Mouse (Mus musculus) kidney, embryonic 16.5 days (tissue): ENCODE measurements around the gene Ppp6r1. TPM values are rescaled to one million over a fixed set of nuclear protein-coding genes. Genes with fewer than 3 reads are reported as not detected.

Source experiments
- ATAC-seq: fragments of 200-750 bp; cut with Nextera tagmentation; 2 replicates; pipeline ENCODE4 v1.8.0; 2017; ENCODE audit warnings: moderate TSS enrichment; ENCODE audit not compliant: low FRiP score, low TSS enrichment
- H3K27ac ChIP-seq: fragments of 300-500 bp; sonication (generic); 2 replicates; pipeline ENCODE4 v1.5.1; 2014; ENCODE audit warnings: low read length
- H3K27me3 ChIP-seq: fragments of 300-500 bp; sonication (generic); 2 replicates; pipeline ENCODE4 v1.6.1; 2014; ENCODE audit warnings: low read length, control low read depth, mixed read lengths; ENCODE audit not compliant: insufficient read depth
- H3K36me3 ChIP-seq: fragments of 300-500 bp; sonication (generic); 2 replicates; pipeline ENCODE4 v1.6.1; 2014; ENCODE audit warnings: low read length, control low read depth, mixed read lengths; ENCODE audit not compliant: insufficient read depth
- H3K4me1 ChIP-seq: fragments of 300-500 bp; sonication (generic); 2 replicates; pipeline ENCODE4 v1.6.1; 2014; ENCODE audit warnings: low read length, control low read depth, mixed read lengths; ENCODE audit not compliant: insufficient read depth
- H3K4me2 ChIP-seq: fragments of 300-500 bp; sonication (generic); replicated peaks from 2 replicates; pipeline ENCODE4 v1.6.1; 2014; ENCODE audit warnings: low read depth, low read length
- H3K4me3 ChIP-seq: fragments of 300-500 bp; sonication (generic); 2 replicates; pipeline ENCODE4 v1.5.1; 2014; ENCODE audit warnings: mild to moderate bottlenecking, low read length
- H3K9ac ChIP-seq: fragments of 300-500 bp; sonication (generic); replicated peaks from 2 replicates; pipeline ENCODE4 v1.6.1; 2014; ENCODE audit warnings: low read length
- H3K9me3 ChIP-seq: fragments of 300-500 bp; sonication (generic); 2 replicates; pipeline ENCODE4 v1.6.1; 2016; ENCODE audit warnings: low read length, control low read depth
- WGBS: fragments of 180-500 bp; shearing (Covaris S2); extraction: QIAGEN DNeasy Blood & Tissue Kit; methylation state at CpG from one replicate; pipeline ENCODE4 v1.1.7; 2014; 5-methylcytosine and 5-hydroxymethylcytosine counted together
- polyA plus RNA-seq: library from polyadenylated mRNA; unstranded; fragments of >200 nt; fragmentation: Nextera tagmentation; extraction: Ambion mirVana; gene quantifications from 2 replicates; pipeline ENCODE4 v1.2.1, GENCODE M21; 2015

Ppp6r1 gene
- polyA plus RNA-seq, 1 experiment from 2014 or later = 5.2 TPM

- H3K27ac ChIP-seq = no peak overlapping the region
- peaks cover 3% of the 10 kb centered on the region; the same call in 1 of the 2 replicates for H3K36me3 ChIP-seq
- no peak overlapping the region for H3K9ac ChIP-seq
- peaks cover 41% of the 10 kb centered on the region for H3K4me1 ChIP-seq
- ATAC-seq = no peak
- H3K4me2 ChIP-seq = no peak overlapping the region
- no peaks in the 10 kb centered on the region for H3K9me3 ChIP-seq
- H3K27me3 ChIP-seq = no peaks in the 10 kb centered on the region
- WGBS = 85% methylated on average over 5 of the region's 5 CpGs
- no peak overlapping the region for H3K4me3 ChIP-seq
Observed at GRCm38 (mm10) chr7:4652726-4653125, 6.1 kb downstream of the Ppp6r1 start.

GRCm38 (mm10) chr7:4651581-4651980 lies 7.2 kb downstream of the Ppp6r1 start:
- no peaks in the 10 kb centered on the region for H3K9me3 ChIP-seq
- no peaks in the 10 kb centered on the region for H3K27me3 ChIP-seq
- H3K36me3 ChIP-seq = peaks cover 4% of the 10 kb centered on the region; the same call in 1 of the 2 replicates
- no peak overlapping the region for H3K9ac ChIP-seq
- ATAC-seq = no peak
- no peak overlapping the region for H3K4me2 ChIP-seq
- WGBS = 69% methylated on average over 8 of the region's 8 CpGs
- no peak overlapping the region for H3K27ac ChIP-seq
- peaks cover 29% of the 10 kb centered on the region for H3K4me1 ChIP-seq
- no peak overlapping the region for H3K4me3 ChIP-seq

DNA sequence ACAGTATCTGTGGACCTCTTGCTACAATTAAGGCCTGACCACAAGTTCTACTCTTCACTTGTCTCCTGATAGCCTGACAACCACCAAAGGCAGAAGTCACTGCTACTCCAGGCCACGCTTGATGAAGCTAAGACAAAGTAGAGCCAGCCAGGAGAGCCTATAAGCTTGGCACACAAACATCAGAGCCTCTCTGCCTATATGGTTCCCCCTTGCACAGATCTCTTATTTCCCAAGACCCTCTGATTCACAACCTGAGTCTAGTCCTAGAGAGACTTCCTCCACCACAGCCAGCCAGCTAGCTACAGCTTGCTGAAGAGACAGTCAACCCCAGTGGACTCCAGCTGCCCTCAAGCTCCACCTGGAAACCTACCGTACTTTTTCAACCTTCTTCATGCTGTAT lies 10.8 kb downstream of the Ppp6r1 start:
- Histone ChIP-seq H3K36me3 (peaks cover 23% of the 10 kb centered on the region), H3K27me3 (no peaks in the 10 kb centered on the region), H3K27ac (no peak overlapping the region), H3K4me3 (no peak overlapping the region), H3K9me3 (no peaks in the 10 kb centered on the region), H3K9ac (no peak overlapping the region), H3K4me1 (peaks cover 4% of the 10 kb centered on the region; the same call in 1 of the 2 replicates), H3K4me2 (no peak overlapping the region)
- ATAC-seq = no peak
- 88% methylated on average over 2 of the region's 2 CpGs for WGBS

- Histone ChIP-seq H3K4me1 (peaks cover 4% of the 10 kb centered on the region; the same call in 1 of the 2 replicates), H3K27me3 (no peaks in the 10 kb centered on the region), H3K9me3 (no peaks in the 10 kb centered on the region), H3K27ac (no peak overlapping the region), H3K36me3 (peaks cover 27% of the 10 kb centered on the region), H3K4me2 (no peak overlapping the region), H3K4me3 (no peak overlapping the region), H3K9ac (no peak overlapping the region)
- ATAC-seq = no peak
- 55% methylated on average over 6 of the region's 6 CpGs for WGBS
Observed at GRCm38 (mm10) chr7:4647291-4647690, 11.5 kb downstream of the Ppp6r1 start.

DNA sequence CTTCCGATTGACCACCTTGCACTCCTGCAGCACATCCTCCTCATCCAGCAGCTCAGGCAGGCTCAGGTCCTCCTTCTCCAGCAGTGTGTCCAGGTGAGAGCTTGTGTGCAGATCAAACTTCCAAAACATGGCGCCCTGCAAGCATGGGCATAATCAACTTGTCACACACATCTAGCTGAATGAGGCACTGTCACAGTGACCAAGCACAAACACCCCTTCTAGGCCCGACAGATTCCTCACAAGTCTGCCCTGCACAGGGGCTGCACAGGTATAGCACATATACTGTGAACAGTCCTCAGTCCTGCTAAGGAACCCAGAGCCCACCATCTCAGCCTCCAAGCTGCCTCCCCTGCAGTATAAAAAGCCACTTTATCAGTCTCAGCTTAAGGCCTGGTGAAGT lies 12.0 kb downstream of the Ppp6r1 start:
- Histone ChIP-seq H3K27ac (no peak overlapping the region), H3K4me2 (no peak overlapping the region), H3K4me1 (peaks cover 2% of the 10 kb centered on the region; the same call in 1 of the 2 replicates), H3K9ac (no peak overlapping the region), H3K36me3 (peaks cover 29% of the 10 kb centered on the region), H3K4me3 (no peak overlapping the region), H3K9me3 (no peaks in the 10 kb centered on the region), H3K27me3 (no peaks in the 10 kb centered on the region)
- 94% methylated on average over 3 of the region's 3 CpGs for WGBS
- no peak for ATAC-seq

- no peaks in the 10 kb centered on the region for H3K27me3 ChIP-seq
- no peaks in the 10 kb centered on the region for H3K4me1 ChIP-seq
- H3K9ac ChIP-seq = no peak overlapping the region
- no peak for ATAC-seq
- no peak overlapping the region for H3K27ac ChIP-seq
- H3K4me3 ChIP-seq = no peak overlapping the region
- no peaks in the 10 kb centered on the region for H3K9me3 ChIP-seq
- no peak overlapping the region for H3K4me2 ChIP-seq
- H3K36me3 ChIP-seq = peaks cover 59% of the 10 kb centered on the region
- WGBS = 90% methylated on average over 6 of the region's 6 CpGs
Observed at GRCm38 (mm10) chr7:4643225-4643624, 15.6 kb downstream of the Ppp6r1 start.

GRCm38 (mm10) chr7:4641956-4642355 lies 16.9 kb downstream of the Ppp6r1 start:
- 82% methylated on average over 7 of the region's 7 CpGs for WGBS
- Histone ChIP-seq H3K4me2 (no peak overlapping the region), H3K27me3 (no peaks in the 10 kb centered on the region), H3K4me3 (no peak overlapping the region), H3K27ac (no peak overlapping the region), H3K9ac (no peak overlapping the region), H3K36me3 (peaks cover 65% of the 10 kb centered on the region), H3K9me3 (no peaks in the 10 kb centered on the region), H3K4me1 (no peaks in the 10 kb centered on the region)
- ATAC-seq = no peak

DNA sequence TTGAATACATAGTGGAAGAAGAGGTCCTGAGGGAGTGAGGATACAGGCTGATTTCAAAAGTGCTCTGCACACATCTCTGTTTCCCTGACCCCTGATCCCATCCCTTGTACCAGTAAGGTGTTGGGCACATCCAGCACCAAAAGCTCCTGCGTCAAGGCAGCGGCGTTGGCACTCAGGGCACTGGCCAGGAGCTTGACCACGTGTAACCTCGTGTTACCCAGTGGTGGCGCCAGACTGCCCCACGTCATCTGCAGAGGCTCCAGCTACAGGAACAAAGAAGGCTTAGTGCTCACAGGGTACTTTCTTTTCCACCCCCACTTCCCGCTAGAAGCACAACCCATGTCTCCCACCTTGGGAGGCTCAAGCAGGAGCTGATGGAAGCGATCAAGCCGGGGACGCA lies 17.7 kb downstream of the Ppp6r1 start:
- no peaks in the 10 kb centered on the region for H3K27me3 ChIP-seq
- H3K36me3 ChIP-seq = peaks cover 66% of the 10 kb centered on the region
- no peaks in the 10 kb centered on the region for H3K4me1 ChIP-seq
- 86% methylated on average over 11 of the region's 11 CpGs for WGBS
- ATAC-seq = no peak
- H3K4me2 ChIP-seq = no peak overlapping the region
- H3K9me3 ChIP-seq = no peaks in the 10 kb centered on the region
- no peak overlapping the region for H3K27ac ChIP-seq
- H3K4me3 ChIP-seq = no peak overlapping the region
- no peak overlapping the region for H3K9ac ChIP-seq

DNA sequence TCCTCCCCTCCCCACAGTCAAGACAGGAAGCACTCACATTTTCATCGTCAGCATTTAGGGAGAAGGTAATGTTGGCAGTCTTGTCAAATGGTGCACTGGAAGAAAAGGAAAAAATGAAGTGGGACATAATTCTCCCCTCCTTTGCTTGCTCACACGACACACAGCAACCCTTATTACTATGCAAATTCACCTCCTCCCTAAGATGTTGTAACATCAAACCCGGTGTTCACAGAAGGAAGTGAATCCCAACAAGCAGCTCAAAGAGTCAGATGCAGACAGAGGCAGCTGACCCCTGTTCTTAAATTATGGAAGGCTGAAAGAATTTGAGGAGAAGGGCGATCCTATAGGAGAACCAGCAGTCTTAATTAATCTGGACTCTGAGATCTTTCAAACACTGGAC lies 22.6 kb downstream of the Ppp6r1 start:
- H3K9me3 ChIP-seq = no peaks in the 10 kb centered on the region
- WGBS = 87% methylated on average over 4 of the region's 4 CpGs

GRCm38 (mm10) chr7:4631031-4631430 lies 27.8 kb downstream of the Ppp6r1 start, which contains the start of gene Tmem86b:
Gene Tmem86b (minus strand): TSS chr7:4631422.
- H3K27ac ChIP-seq = no peak within 1 kb of the TSS
- H3K4me2 ChIP-seq = no peak within 1 kb of the TSS
- no peak for ATAC-seq
- no peaks in the 10 kb centered on the region for H3K27me3 ChIP-seq
- peaks cover 57% of the 10 kb centered on the region for H3K36me3 ChIP-seq
- no peak within 1 kb of the TSS for H3K4me3 ChIP-seq
- H3K4me1 ChIP-seq = no peaks in the 10 kb centered on the region
- WGBS = 85% methylated on average over 4 of the region's 4 CpGs
- H3K9ac ChIP-seq = no peak within 1 kb of the TSS
- H3K9me3 ChIP-seq = no peaks in the 10 kb centered on the region

More for the DNA sequence above, 22.6 kb downstream of the Ppp6r1 start:
- ATAC-seq = no peak
- H3K9ac ChIP-seq = no peak overlapping the region
- no peak overlapping the region for H3K4me3 ChIP-seq
- H3K27ac ChIP-seq = no peak overlapping the region
- peaks cover 74% of the 10 kb centered on the region for H3K36me3 ChIP-seq
- H3K4me1 ChIP-seq = no peaks in the 10 kb centered on the region
- no peak overlapping the region for H3K4me2 ChIP-seq
- no peaks in the 10 kb centered on the region for H3K27me3 ChIP-seq
